Mouse (Mus musculus) CD4-positive, CD25-positive, alpha-beta regulatory T cell, adult 2 months (primary cell): ENCODE measurements around the gene Hoxd10.

Source experiments
- DNase-seq: peaks from one replicate; pipeline ENCODE4 v3.0.0-alpha.2; 2012; ENCODE audit warnings: low read depth, low spot score

Gene Hoxd10

GRCm38 (mm10) chr2:74680561-74681398 is 10.9 kb upstream of the Hoxd10 start:
- no peak for DNase-seq

GRCm38 (mm10) chr2:74681594-74682531 is 9.9 kb upstream of the Hoxd10 start:
- DNase-seq: no peak

- no peak for DNase-seq
Measured at GRCm38 (mm10) chr2:74682796-74683195, 8.9 kb upstream of the Hoxd10 start.

GRCm38 (mm10) chr2:74683471-74683951 is 8.2 kb upstream of the Hoxd10 start:
- no peak for DNase-seq

- no peak for DNase-seq
Measured at GRCm38 (mm10) chr2:74684106-74684505, 7.6 kb upstream of the Hoxd10 start.

- no peak for DNase-seq
Measured at GRCm38 (mm10) chr2:74685059-74685603, 6.6 kb upstream of the Hoxd10 start.

- peak; percentile 65 for DNase-seq
Measured at GRCm38 (mm10) chr2:74686301-74686987, 5.3 kb upstream of the Hoxd10 start.

- no peak for DNase-seq
Measured at GRCm38 (mm10) chr2:74686988-74687697, 4.6 kb upstream of the Hoxd10 start.

- DNase-seq: no peak
Measured at GRCm38 (mm10) chr2:74687698-74688555, 3.8 kb upstream of the Hoxd10 start.

- DNase-seq: no peak
Measured at GRCm38 (mm10) chr2:74688795-74689573, 2.7 kb upstream of the Hoxd10 start.

- no peak for DNase-seq
Measured at GRCm38 (mm10) chr2:74689574-74690337, 2.0 kb upstream of the Hoxd10 start.

GRCm38 (mm10) chr2:74690338-74690716 is 1.4 kb upstream of the Hoxd10 start:
- DNase-seq: no peak

- DNase-seq: no peak
Measured at GRCm38 (mm10) chr2:74691995-74692807, 477 bp downstream of the Hoxd10 start.

- no peak for DNase-seq
Measured at GRCm38 (mm10) chr2:74692808-74693431, 1.2 kb downstream of the Hoxd10 start.

GRCm38 (mm10) chr2:74693432-74693827 is 1.7 kb downstream of the Hoxd10 start:
- DNase-seq: no peak

GRCm38 (mm10) chr2:74694066-74694465 is 2.3 kb downstream of the Hoxd10 start:
- peak; percentile 56 for DNase-seq

- DNase-seq: no peak
Measured at GRCm38 (mm10) chr2:74695383-74695782, 3.7 kb downstream of the Hoxd10 start.
